Mouse (Mus musculus): ENCODE results near the gene Ing3. TPM values are rescaled to one million over a fixed set of nuclear protein-coding genes. Genes with fewer than 3 reads are reported as not detected.

Ing3 gene
- polyA plus RNA-seq, 1 experiment from 2014 or later, result 57.7 TPM

DNA sequence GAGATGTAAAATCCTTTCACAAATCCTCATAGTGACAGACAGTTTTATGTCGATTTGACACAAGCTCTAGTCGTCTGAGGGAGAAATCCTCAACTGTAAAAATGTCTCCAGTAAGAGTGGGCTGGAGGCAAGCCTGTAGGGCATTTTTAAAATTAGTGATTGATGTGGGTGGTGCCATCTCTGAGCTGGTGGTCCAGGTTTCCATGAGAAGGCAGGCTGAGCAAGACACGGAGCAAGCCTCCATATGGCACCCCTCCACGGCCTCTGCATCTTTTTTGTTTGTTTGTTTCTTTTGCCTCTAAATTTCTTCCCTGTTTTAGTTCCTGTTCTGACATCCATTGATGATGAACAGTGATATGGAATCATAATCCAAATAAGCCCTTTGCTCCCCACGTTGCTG lies 63.1 kb downstream of the Ing3 start:
- Histone ChIP-seq H3K36me3 (ENCODE audit: control insufficient read depth, insufficient read depth, low read length) (no peaks in the 10 kb centered on the region), H3K27me3 (replicated peaks; ENCODE audit: control insufficient read depth, insufficient read depth, low read length) (no peaks in the 10 kb centered on the region), H3K4me3 (ENCODE audit: low read depth, low read length) (no peak overlapping the region), H3K27ac (ENCODE audit: low read depth, low read length) (no peak overlapping the region), H3K4me1 (ENCODE audit: control insufficient read depth, insufficient read depth, low read length) (no peaks in the 10 kb centered on the region), H3K4me2 (ENCODE audit: low read length) (no peak overlapping the region), H3K9ac (ENCODE audit: low read length) (no peak overlapping the region), H3K9me3 (replicated peaks; ENCODE audit: control insufficient read depth, low read length) (no peaks in the 10 kb centered on the region)
- ATAC-seq (no peak), DNase-seq (ENCODE audit: low spot score) (no peak)
- 89% methylated on average over 5 of the region's 5 CpGs for WGBS

DNA sequence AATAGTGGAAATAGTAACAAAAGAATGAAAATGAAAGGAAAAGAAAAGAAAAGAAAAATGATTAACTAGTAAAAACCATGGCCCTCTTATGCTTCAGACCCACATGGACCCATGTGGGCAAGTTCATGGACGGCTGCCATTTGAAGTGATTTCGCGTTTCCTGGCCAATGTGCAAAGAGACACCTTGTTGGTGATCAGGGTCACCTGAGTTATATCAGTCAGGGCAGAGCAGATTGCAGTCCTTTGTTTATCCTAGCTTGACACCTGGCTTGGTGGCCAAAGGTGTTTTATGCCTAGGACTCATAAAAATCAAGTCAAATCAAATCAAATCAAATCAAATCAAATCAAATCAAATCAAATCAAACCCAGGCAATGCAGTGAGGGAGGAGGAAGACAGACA lies 64.0 kb downstream of the Ing3 start:
- DNase-seq (ENCODE audit: low spot score) (no peak), ATAC-seq (no peak)
- H3K36me3 ChIP-seq (ENCODE audit: control insufficient read depth, insufficient read depth, low read length), result no peaks in the 10 kb centered on the region
- no peaks in the 10 kb centered on the region for H3K27me3 ChIP-seq (replicated peaks; ENCODE audit: control insufficient read depth, insufficient read depth, low read length)
- no peaks in the 10 kb centered on the region for H3K4me1 ChIP-seq (ENCODE audit: control insufficient read depth, insufficient read depth, low read length)
- H3K27ac ChIP-seq (ENCODE audit: low read depth, low read length), result no peak overlapping the region
- no peak overlapping the region for H3K9ac ChIP-seq (ENCODE audit: low read length)
- WGBS, result 95% methylated on average over 3 of the region's 3 CpGs
- no peak overlapping the region for H3K4me3 ChIP-seq (ENCODE audit: low read depth, low read length)
- H3K4me2 ChIP-seq (ENCODE audit: low read length), result no peak overlapping the region
- H3K9me3 ChIP-seq (replicated peaks; ENCODE audit: control insufficient read depth, low read length), result no peaks in the 10 kb centered on the region

DNA sequence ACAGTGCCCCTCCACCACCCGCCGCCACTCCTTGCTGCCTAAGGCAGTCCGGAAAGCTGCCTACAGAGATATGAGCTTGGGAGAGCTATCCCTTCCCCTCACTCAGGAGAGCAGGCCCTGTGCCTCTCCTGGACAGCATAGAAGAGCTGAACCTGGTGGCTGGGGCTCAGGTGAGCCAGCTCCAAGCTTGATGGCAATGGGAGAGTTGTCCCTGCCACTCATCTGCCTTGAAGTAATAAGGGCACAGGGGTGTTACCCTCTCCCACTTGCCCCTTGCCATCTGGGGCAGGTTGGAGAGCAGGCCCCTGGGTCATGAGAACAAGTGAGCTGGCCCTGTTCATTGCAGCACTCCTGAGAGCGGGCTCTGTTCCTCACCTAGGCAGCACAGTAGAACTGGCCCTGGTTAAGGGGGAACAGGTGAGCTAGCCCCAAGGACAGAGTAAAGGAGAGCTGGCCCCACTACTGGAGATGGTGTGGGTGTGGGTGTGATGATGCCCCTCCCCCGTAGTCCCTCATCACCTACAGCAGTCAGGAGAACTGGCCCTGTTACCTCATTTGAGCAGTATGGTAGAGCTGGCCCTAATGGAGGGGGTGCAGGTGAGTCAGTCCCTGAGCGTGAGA lies 65.0 kb downstream of the Ing3 start:
- H3K27ac ChIP-seq (ENCODE audit: low read depth, low read length), result no peak overlapping the region
- no peak for DNase-seq (ENCODE audit: low spot score)

GRCm38 (mm10) chr6:22017631-22018030 lies 68.3 kb downstream of the Ing3 start:
- no peaks in the 10 kb centered on the region for H3K27me3 ChIP-seq (replicated peaks; ENCODE audit: control insufficient read depth, insufficient read depth, low read length)
- H3K27ac ChIP-seq (ENCODE audit: low read depth, low read length), result no peak overlapping the region
- no peaks in the 10 kb centered on the region for H3K4me1 ChIP-seq (ENCODE audit: control insufficient read depth, insufficient read depth, low read length)
- WGBS, result 71% methylated on average over 7 of the region's 7 CpGs
- no peaks in the 10 kb centered on the region for H3K36me3 ChIP-seq (ENCODE audit: control insufficient read depth, insufficient read depth, low read length)
- ATAC-seq, result no peak
- H3K4me3 ChIP-seq (ENCODE audit: low read depth, low read length), result no peak overlapping the region
- DNase-seq (ENCODE audit: low spot score), result no peak
- no peak overlapping the region for H3K9ac ChIP-seq (ENCODE audit: low read length)
- H3K4me2 ChIP-seq (ENCODE audit: low read length), result no peak overlapping the region
- no peaks in the 10 kb centered on the region for H3K9me3 ChIP-seq (replicated peaks; ENCODE audit: control insufficient read depth, low read length)

More for the DNA sequence above, 65.0 kb downstream of the Ing3 start:
- no peaks in the 10 kb centered on the region for H3K36me3 ChIP-seq (ENCODE audit: control insufficient read depth, insufficient read depth, low read length)
- H3K9me3 ChIP-seq (replicated peaks; ENCODE audit: control insufficient read depth, low read length), result no peaks in the 10 kb centered on the region
- peak; percentile 2; the same call in 1 of the 2 replicates for ATAC-seq
- H3K9ac ChIP-seq (ENCODE audit: low read length), result no peak overlapping the region
- 92% methylated on average over 6 of the region's 6 CpGs for WGBS
- no peaks in the 10 kb centered on the region for H3K27me3 ChIP-seq (replicated peaks; ENCODE audit: control insufficient read depth, insufficient read depth, low read length)
- no peaks in the 10 kb centered on the region for H3K4me1 ChIP-seq (ENCODE audit: control insufficient read depth, insufficient read depth, low read length)
- H3K4me3 ChIP-seq (ENCODE audit: low read depth, low read length), result no peak overlapping the region
- H3K4me2 ChIP-seq (ENCODE audit: low read length), result no peak overlapping the region

DNA sequence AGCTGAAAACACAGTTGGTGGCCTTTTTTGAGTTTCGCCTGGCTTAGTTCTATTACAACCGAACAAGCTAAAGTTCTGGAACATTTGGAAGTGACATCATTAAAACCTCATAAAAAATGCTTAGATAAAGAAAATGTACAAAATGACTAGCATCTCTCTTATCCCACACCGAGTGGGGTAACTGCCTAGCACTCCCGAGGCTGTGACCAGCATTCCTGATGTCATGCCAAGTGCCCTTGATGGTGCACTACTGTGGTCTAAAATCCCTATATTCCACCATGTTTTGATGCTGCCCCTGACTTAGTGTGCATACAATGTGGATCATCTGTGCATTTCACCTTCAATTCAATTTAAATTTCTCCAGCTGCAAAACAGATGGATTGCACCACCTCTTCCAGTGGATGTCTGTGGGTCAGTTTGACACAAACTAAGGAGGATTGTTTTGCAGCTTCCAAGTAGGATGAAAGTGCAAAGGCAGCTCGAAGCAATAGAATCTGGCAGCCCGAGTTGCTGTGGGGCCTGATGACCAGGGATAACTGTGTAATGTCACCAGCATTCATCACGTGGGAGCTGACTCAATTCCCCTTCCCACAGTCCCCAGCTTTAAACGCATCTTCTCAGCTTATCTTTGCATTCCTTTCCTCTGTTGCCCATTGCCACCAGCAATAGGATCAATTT lies 69.5 kb downstream of the Ing3 start:
- H3K36me3 ChIP-seq (ENCODE audit: control insufficient read depth, insufficient read depth, low read length), result no peaks in the 10 kb centered on the region
- no peaks in the 10 kb centered on the region for H3K27me3 ChIP-seq (replicated peaks; ENCODE audit: control insufficient read depth, insufficient read depth, low read length)
- H3K9ac ChIP-seq (ENCODE audit: low read length), result no peak overlapping the region
- DNase-seq (ENCODE audit: low spot score), result no peak
- no peak overlapping the region for H3K27ac ChIP-seq (ENCODE audit: low read depth, low read length)
- no peak overlapping the region for H3K4me3 ChIP-seq (ENCODE audit: low read depth, low read length)
- no peaks in the 10 kb centered on the region for H3K9me3 ChIP-seq (replicated peaks; ENCODE audit: control insufficient read depth, low read length)
- WGBS, result 79% methylated on average over 8 of the region's 8 CpGs
- no peaks in the 10 kb centered on the region for H3K4me1 ChIP-seq (ENCODE audit: control insufficient read depth, insufficient read depth, low read length)
- ATAC-seq, result no peak
- no peak overlapping the region for H3K4me2 ChIP-seq (ENCODE audit: low read length)

DNA sequence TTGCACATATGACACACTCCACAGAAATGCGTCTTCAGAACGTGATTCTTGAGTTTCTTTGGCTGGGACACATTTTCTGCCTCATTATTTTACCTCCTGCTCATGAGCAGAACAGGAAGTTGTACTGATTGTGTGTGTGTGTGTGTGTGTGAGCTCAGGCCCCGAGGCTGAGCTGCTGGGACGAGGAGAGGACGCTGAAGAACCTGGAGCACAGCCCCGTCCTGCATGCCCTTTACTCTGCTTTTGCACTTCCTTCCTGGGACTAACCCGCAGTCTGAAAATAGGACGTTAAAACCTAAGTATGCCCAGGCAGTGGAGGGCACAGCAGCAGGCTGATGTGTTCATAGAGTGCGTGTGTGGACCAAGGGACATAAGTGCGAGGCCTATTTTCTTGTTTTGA lies 70.3 kb downstream of the Ing3 start:
- H3K9ac ChIP-seq (ENCODE audit: low read length), result no peak overlapping the region
- H3K4me1 ChIP-seq (ENCODE audit: control insufficient read depth, insufficient read depth, low read length), result no peaks in the 10 kb centered on the region
- H3K36me3 ChIP-seq (ENCODE audit: control insufficient read depth, insufficient read depth, low read length), result no peaks in the 10 kb centered on the region
- no peak for DNase-seq (ENCODE audit: low spot score)
- H3K4me2 ChIP-seq (ENCODE audit: low read length), result no peak overlapping the region
- H3K27ac ChIP-seq (ENCODE audit: low read depth, low read length), result no peak overlapping the region
- no peaks in the 10 kb centered on the region for H3K9me3 ChIP-seq (replicated peaks; ENCODE audit: control insufficient read depth, low read length)
- no peak overlapping the region for H3K4me3 ChIP-seq (ENCODE audit: low read depth, low read length)
- ATAC-seq, result no peak
- 74% methylated on average over 10 of the region's 10 CpGs for WGBS
- H3K27me3 ChIP-seq (replicated peaks; ENCODE audit: control insufficient read depth, insufficient read depth, low read length), result no peaks in the 10 kb centered on the region

GRCm38 (mm10) chr6:22020696-22021095 lies 71.3 kb downstream of the Ing3 start:
- Histone ChIP-seq H3K27ac (ENCODE audit: low read depth, low read length) (no peak overlapping the region), H3K4me1 (ENCODE audit: control insufficient read depth, insufficient read depth, low read length) (no peaks in the 10 kb centered on the region), H3K27me3 (replicated peaks; ENCODE audit: control insufficient read depth, insufficient read depth, low read length) (no peaks in the 10 kb centered on the region), H3K9me3 (replicated peaks; ENCODE audit: control insufficient read depth, low read length) (no peaks in the 10 kb centered on the region), H3K9ac (ENCODE audit: low read length) (no peak overlapping the region), H3K4me2 (ENCODE audit: low read length) (no peak overlapping the region), H3K36me3 (ENCODE audit: control insufficient read depth, insufficient read depth, low read length) (no peaks in the 10 kb centered on the region), H3K4me3 (ENCODE audit: low read depth, low read length) (no peak overlapping the region)
- 92% methylated on average over 5 of the region's 5 CpGs for WGBS
- ATAC-seq (no peak), DNase-seq (ENCODE audit: low spot score) (no peak)

DNA sequence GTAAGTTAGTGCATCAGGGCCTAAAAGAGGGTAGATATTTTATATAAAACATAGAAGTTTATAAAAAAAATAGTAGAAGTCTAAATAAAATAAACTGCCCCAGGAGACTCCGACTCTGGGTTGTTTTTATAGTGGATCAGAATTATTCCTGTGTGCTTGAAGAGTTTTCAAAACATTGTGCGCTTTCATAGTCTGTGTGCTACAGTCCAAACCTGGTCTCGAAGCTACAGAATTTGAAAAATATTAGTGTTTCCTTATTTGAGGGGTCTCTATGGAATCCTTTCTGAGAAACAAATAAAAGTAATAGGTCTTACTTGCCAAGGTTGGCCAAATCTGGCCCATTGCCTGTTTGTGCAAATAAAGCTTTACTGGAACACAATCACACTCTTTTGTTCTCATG lies 71.9 kb downstream of the Ing3 start:
- Histone ChIP-seq H3K9me3 (replicated peaks; ENCODE audit: control insufficient read depth, low read length) (no peaks in the 10 kb centered on the region), H3K4me3 (ENCODE audit: low read depth, low read length) (no peak overlapping the region), H3K4me1 (ENCODE audit: control insufficient read depth, insufficient read depth, low read length) (peaks cover 2% of the 10 kb centered on the region; the same call in 1 of the 2 replicates), H3K27ac (ENCODE audit: low read depth, low read length) (no peak overlapping the region), H3K4me2 (ENCODE audit: low read length) (no peak overlapping the region), H3K36me3 (ENCODE audit: control insufficient read depth, insufficient read depth, low read length) (no peaks in the 10 kb centered on the region), H3K9ac (ENCODE audit: low read length) (no peak overlapping the region), H3K27me3 (replicated peaks; ENCODE audit: control insufficient read depth, insufficient read depth, low read length) (no peaks in the 10 kb centered on the region)
- DNase-seq (ENCODE audit: low spot score) (no peak), ATAC-seq (no peak)
- 85% methylated on average over 3 of the region's 3 CpGs for WGBS

GRCm38 (mm10) chr6:22024168-22024567 lies 74.8 kb downstream of the Ing3 start:
- H3K4me1 ChIP-seq (ENCODE audit: control insufficient read depth, insufficient read depth, low read length), result peaks cover 2% of the 10 kb centered on the region; the same call in 1 of the 2 replicates
- H3K36me3 ChIP-seq (ENCODE audit: control insufficient read depth, insufficient read depth, low read length), result no peaks in the 10 kb centered on the region
- no peaks in the 10 kb centered on the region for H3K27me3 ChIP-seq (replicated peaks; ENCODE audit: control insufficient read depth, insufficient read depth, low read length)
- H3K4me3 ChIP-seq (ENCODE audit: low read depth, low read length), result no peak overlapping the region
- ATAC-seq (no peak), DNase-seq (ENCODE audit: low spot score) (no peak)
- H3K9ac ChIP-seq (ENCODE audit: low read length), result no peak overlapping the region
- H3K27ac ChIP-seq (ENCODE audit: low read depth, low read length), result no peak overlapping the region
- H3K9me3 ChIP-seq (replicated peaks; ENCODE audit: control insufficient read depth, low read length), result no peaks in the 10 kb centered on the region
- WGBS, result 96% methylated on average over 2 of the region's 2 CpGs
- H3K4me2 ChIP-seq (ENCODE audit: low read length), result no peak overlapping the region

Measured in forebrain, embryonic 14.5 days (tissue).